ENCODE assay signal across 8 mouse cellular contexts in the genomic region with DNA sequence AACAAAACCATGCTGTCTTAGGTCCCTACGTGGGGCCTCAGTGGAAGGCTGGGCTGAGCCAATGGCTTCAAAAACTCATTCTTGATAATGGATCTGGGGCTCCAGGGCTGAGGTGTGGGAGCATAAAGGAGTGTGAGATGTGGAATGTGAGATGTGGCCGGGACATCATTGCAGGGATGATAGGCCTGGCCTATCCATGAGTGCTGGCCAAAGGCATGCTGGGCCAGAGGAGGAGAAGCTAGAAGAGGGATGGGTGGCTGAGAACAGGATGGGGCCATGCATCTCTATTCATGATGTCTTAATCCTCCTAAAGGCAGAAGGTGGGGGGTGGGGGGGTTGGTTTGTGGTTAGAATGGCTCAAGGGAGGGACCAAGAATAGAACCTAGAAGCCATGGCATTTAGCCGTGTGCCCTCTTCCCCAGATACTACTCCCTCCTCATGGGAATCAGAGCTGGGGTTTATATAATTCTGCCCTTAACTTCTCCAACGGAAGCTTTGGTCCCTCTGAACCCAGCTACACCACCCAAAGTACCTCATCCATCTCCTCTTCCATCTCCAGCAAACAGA. TPM values are rescaled to one million over a fixed set of nuclear protein-coding genes. Genes with fewer than 3 reads are reported as not detected.
A peak's percentile ranks its signal among the peaks of the same experiment; 100 is the strongest.
DNase-seq lines count a peak whose midpoint lies in the region; ATAC-seq and TF ChIP-seq lines count a peak whose summit lies in the region.

No protein-coding gene starts in this region.

- no peak for ATAC-seq in heart, postnatal 0 days (ENCODE audit: insufficient read depth, low read depth)
- no peak for ATAC-seq in hindbrain, embryonic 13.5 days (ENCODE audit: low FRiP score)
- no peak for ATAC-seq in midbrain, embryonic 15.5 days (replicated peaks)

- peak overlapping the region; percentile 93 for H3K9ac ChIP-seq in heart, postnatal 0 days (replicated peaks; ENCODE audit: low read depth, low read length)
- H3K9ac ChIP-seq in hindbrain, embryonic 13.5 days = peak overlapping the region; percentile 86; the same call in 1 of the 2 replicates
- no peak overlapping the region for H3K9ac ChIP-seq in midbrain, embryonic 15.5 days

- no peaks in the 10 kb centered on the region for H3K27me3 ChIP-seq in heart, postnatal 0 days (ENCODE audit: control insufficient read depth, insufficient read depth, low read length)
- peaks cover 29% of the 10 kb centered on the region for H3K27me3 ChIP-seq in hindbrain, embryonic 13.5 days
- peaks cover 3% of the 10 kb centered on the region; the same call in 1 of the 2 replicates for H3K27me3 ChIP-seq in midbrain, embryonic 15.5 days (replicated peaks)

- H3K27ac ChIP-seq in heart, postnatal 0 days (ENCODE audit: low read depth) = peak overlapping the region; percentile 96
- H3K27ac ChIP-seq in hindbrain, embryonic 13.5 days = no peak overlapping the region
- no peak overlapping the region for H3K27ac ChIP-seq in midbrain, embryonic 15.5 days

- peak overlapping the region; percentile 85 for H3K4me2 ChIP-seq in heart, postnatal 0 days (ENCODE audit: low read depth, low read length)
- peak overlapping the region; percentile 89 for H3K4me2 ChIP-seq in hindbrain, embryonic 13.5 days
- peak overlapping the region; percentile 92 for H3K4me2 ChIP-seq in midbrain, embryonic 15.5 days

- TF ChIP-seq EP300 in heart, postnatal 0 days (IDR thresholded peaks at IDR 0.05; ENCODE audit: low read depth) = no peak

- no peaks in the 10 kb centered on the region for H3K9me3 ChIP-seq in heart, postnatal 0 days (replicated peaks; ENCODE audit: control insufficient read depth, low read length)
- no peaks in the 10 kb centered on the region for H3K9me3 ChIP-seq in hindbrain, embryonic 13.5 days
- H3K9me3 ChIP-seq in midbrain, embryonic 15.5 days = no peaks in the 10 kb centered on the region

- peaks cover 57% of the 10 kb centered on the region for H3K4me1 ChIP-seq in heart, postnatal 0 days (ENCODE audit: control insufficient read depth, insufficient read depth)
- H3K4me1 ChIP-seq in hindbrain, embryonic 13.5 days (replicated peaks) = peaks cover 39% of the 10 kb centered on the region
- H3K4me1 ChIP-seq in midbrain, embryonic 15.5 days = peaks cover 31% of the 10 kb centered on the region

- DNase-seq in heart, postnatal 0 days (ENCODE audit: low spot score) = no peak
- no peak for DNase-seq in heart, postnatal 10 days
- DNase-seq in ZHBTc4 (ENCODE audit: low read depth, low spot score) = peak; percentile 18
- no peak for DNase-seq in cerebellum, postnatal 36 days
- no peak for DNase-seq in urinary bladder, postnatal 10 days (ENCODE audit: low spot score)
- no peak for DNase-seq in lung, postnatal 4 days

- peaks cover 17% of the 10 kb centered on the region for H3K36me3 ChIP-seq in heart, postnatal 0 days (replicated peaks; ENCODE audit: control insufficient read depth, insufficient read depth, low read length)
- H3K36me3 ChIP-seq in hindbrain, embryonic 13.5 days = no peaks in the 10 kb centered on the region
- H3K36me3 ChIP-seq in midbrain, embryonic 15.5 days (replicated peaks) = no peaks in the 10 kb centered on the region

- no peak for TF ChIP-seq CTCF in heart, postnatal 0 days (IDR thresholded peaks at IDR 0.05; ENCODE audit: low read depth)

- 25% methylated on average over 4 of the region's 4 CpGs for WGBS in heart, postnatal 0 days
- 87% methylated on average over 4 of the region's 4 CpGs for WGBS in hindbrain, embryonic 13.5 days
- WGBS in midbrain, embryonic 15.5 days = 84% methylated on average over 4 of the region's 4 CpGs

- peak overlapping the region; percentile 72 for H3K4me3 ChIP-seq in heart, postnatal 0 days (ENCODE audit: low read depth, low read length)
- peak overlapping the region; percentile 59 for H3K4me3 ChIP-seq in hindbrain, embryonic 13.5 days
- H3K4me3 ChIP-seq in midbrain, embryonic 15.5 days = peak overlapping the region; percentile 59

- intact Hi-C loops in heart, postnatal 10 days (cut with DNase I) = loop anchor here (2.0 kb wide), 1 partner anchor 13 kb away; no protein-coding TSS in a partner anchor

RNA-seq across cellular contexts. Expression of gene Phlda3, which starts 1.5 kb away (rescaled TPM):
- 87.5 and 130 TPM in 2 replicates for total RNA-seq in heart, postnatal 0 days (2014; rRNA removed; ENCODE audit: low replicate concordance)
- 65.5 and 67.2 TPM in 2 replicates for polyA plus RNA-seq in heart, postnatal 0 days (2015; fragmentation: Nextera tagmentation; extraction: Ambion mirVana)
- 10 to 100 TPM; 35.4 to 36.7 TPM for total RNA-seq in heart, postnatal 10 days (2021)
- 19.6 and 20.6 TPM in 2 replicates for polyA plus RNA-seq in hindbrain, embryonic 13.5 days (2015; fragmentation: Nextera tagmentation; extraction: Ambion mirVana)
- polyA plus RNA-seq in midbrain, embryonic 15.5 days (2015; fragmentation: Nextera tagmentation; extraction: Ambion mirVana) = 27.6 and 31.4 TPM in 2 replicates

RNA-seq across cellular contexts. Expression of gene Tnni1, which starts 11.8 kb away (rescaled TPM):
- total RNA-seq in heart, postnatal 0 days (2014; rRNA removed; ENCODE audit: low replicate concordance) = 4,186 and 4,592 TPM in 2 replicates
- 4,392 and 4,399 TPM in 2 replicates for polyA plus RNA-seq in heart, postnatal 0 days (2015; fragmentation: Nextera tagmentation; extraction: Ambion mirVana)
- total RNA-seq in heart, postnatal 10 days (2021) = 100 to 1,000 TPM; 610 to 792 TPM
- 5.6 and 6.0 TPM in 2 replicates for polyA plus RNA-seq in hindbrain, embryonic 13.5 days (2015; fragmentation: Nextera tagmentation; extraction: Ambion mirVana)
- 0.56 and 1.9 TPM in 2 replicates for polyA plus RNA-seq in midbrain, embryonic 15.5 days (2015; fragmentation: Nextera tagmentation; extraction: Ambion mirVana)

RNA-seq across cellular contexts. Expression of gene Csrp1, which starts 47.5 kb away (rescaled TPM):
- 529 and 840 TPM in 2 replicates for total RNA-seq in heart, postnatal 0 days (2014; rRNA removed; ENCODE audit: low replicate concordance)
- 128 and 145 TPM in 2 replicates for polyA plus RNA-seq in heart, postnatal 0 days (2015; fragmentation: Nextera tagmentation; extraction: Ambion mirVana)
- total RNA-seq in heart, postnatal 10 days (2021) = 100 to 1,000 TPM; 107 to 117 TPM
- polyA plus RNA-seq in hindbrain, embryonic 13.5 days (2015; fragmentation: Nextera tagmentation; extraction: Ambion mirVana) = 22.9 and 25.3 TPM in 2 replicates
- polyA plus RNA-seq in midbrain, embryonic 15.5 days (2015; fragmentation: Nextera tagmentation; extraction: Ambion mirVana) = 13.9 and 14.7 TPM in 2 replicates

RNA-seq across cellular contexts. Expression of gene Lad1, which starts 51.0 kb away (rescaled TPM):
- 4.4 and 32.9 TPM in 2 replicates for total RNA-seq in heart, postnatal 0 days (2014; rRNA removed; ENCODE audit: low replicate concordance)
- polyA plus RNA-seq in heart, postnatal 0 days (2015; fragmentation: Nextera tagmentation; extraction: Ambion mirVana) = 9.1 and 11.1 TPM in 2 replicates
- 10 to 100 TPM in 1 of 2 experiments, 1 to 10 TPM in 1; 9.4 to 10.8 TPM for total RNA-seq in heart, postnatal 10 days (2021)
- 0.65 and 0.84 TPM in 2 replicates for polyA plus RNA-seq in hindbrain, embryonic 13.5 days (2015; fragmentation: Nextera tagmentation; extraction: Ambion mirVana)
- polyA plus RNA-seq in midbrain, embryonic 15.5 days (2015; fragmentation: Nextera tagmentation; extraction: Ambion mirVana) = 0.69 and 1.4 TPM in 2 replicates

Comparison
In these comparisons a context has a peak if more than half of its experiments do, and no peak if none do; other contexts are left out.
1. RNA of gene Tnni1, which starts 11.8 kb away (polyA plus RNA-seq): 4,392 to 4,399 TPM in heart, postnatal 0 days; 5.6 to 6.0 TPM in hindbrain, embryonic 13.5 days and 0.56 to 1.9 TPM in midbrain, embryonic 15.5 days; every median in the first group is over 100 times any median in the second.
2. Peak in every context shown above with its lines, with median percentiles within 50 percentile points of each other: H3K4me2 ChIP-seq and H3K4me3 ChIP-seq.